8 mouse cellular contexts compared by ENCODE assay signal in the genomic region with DNA sequence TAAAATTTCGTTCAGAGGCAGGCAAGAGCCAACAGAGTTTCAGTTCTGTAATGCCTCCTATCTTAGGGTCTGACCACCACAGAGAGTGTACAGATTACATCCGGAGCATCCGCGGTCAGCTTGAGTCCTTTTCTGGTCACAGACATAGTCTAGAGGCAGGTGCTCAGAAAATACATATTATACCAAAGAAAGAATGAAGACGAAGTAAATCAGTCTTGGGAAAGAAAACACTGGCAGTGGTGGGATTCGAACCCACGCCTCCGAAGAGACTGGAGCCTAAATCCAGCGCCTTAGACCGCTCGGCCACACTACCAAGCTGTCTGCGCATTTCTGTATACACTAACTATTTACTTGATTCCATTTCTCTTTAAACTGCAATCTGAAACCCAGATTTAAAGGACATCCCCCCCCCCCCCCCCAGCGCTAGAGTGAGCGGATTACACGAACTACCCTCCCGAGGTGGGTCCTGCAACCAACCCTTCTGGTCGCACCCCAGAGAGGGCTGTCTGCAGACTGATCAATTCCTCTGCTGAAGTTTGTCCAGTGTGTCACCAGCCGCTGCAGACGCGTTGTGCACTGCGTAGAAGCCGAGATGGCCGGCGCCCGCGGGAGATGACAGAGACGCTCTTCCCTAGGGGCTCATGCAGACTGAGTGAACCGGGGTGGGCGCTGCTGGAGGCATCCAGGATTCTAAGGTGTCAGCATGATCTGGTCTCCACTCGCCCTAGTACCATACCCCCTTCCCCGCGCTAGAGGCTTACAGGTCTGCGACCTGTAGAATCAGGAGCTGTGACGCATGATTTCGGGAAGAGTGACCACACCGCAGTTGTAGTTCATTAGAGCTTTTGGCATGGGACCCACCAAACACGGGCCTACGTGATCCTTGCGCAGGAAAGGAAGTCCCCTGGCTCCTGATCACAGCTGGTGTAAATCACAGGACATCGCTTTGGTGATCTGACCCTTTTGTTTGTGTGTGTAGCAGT. TPM values are rescaled to one million over a fixed set of nuclear protein-coding genes. Genes with fewer than 3 reads are reported as not detected.
DNase-seq lines count a peak whose midpoint lies in the region; ATAC-seq lines count a peak whose summit lies in the region.

No protein-coding gene starts in this region.

- H3K27me3 ChIP-seq in heart, embryonic 12.5 days (replicated peaks), result peaks cover 13% of the 10 kb centered on the region
- H3K27me3 ChIP-seq in kidney, embryonic 15.5 days, result peaks cover 11% of the 10 kb centered on the region
- H3K27me3 ChIP-seq in neural tube, embryonic 12.5 days (replicated peaks), result peaks cover 3% of the 10 kb centered on the region; the same call in 1 of the 2 replicates

- peak; percentile 70 for ATAC-seq in heart, embryonic 12.5 days (ENCODE audit: insufficient number of reproducible peaks, low FRiP score)
- ATAC-seq in kidney, embryonic 15.5 days (replicated peaks; ENCODE audit: low FRiP score), result peak; percentile 80
- ATAC-seq in neural tube, embryonic 12.5 days (ENCODE audit: low FRiP score, low read depth), result peak; percentile 58; the same call in 1 of the 2 replicates

- H3K9me3 ChIP-seq in heart, embryonic 12.5 days (replicated peaks), result no peaks in the 10 kb centered on the region
- H3K9me3 ChIP-seq in kidney, embryonic 15.5 days (replicated peaks), result no peaks in the 10 kb centered on the region
- H3K9me3 ChIP-seq in neural tube, embryonic 12.5 days, result no peaks in the 10 kb centered on the region

- H3K4me2 ChIP-seq in heart, embryonic 12.5 days, result peak overlapping the region; percentile 88
- peak overlapping the region; percentile 87 for H3K4me2 ChIP-seq in kidney, embryonic 15.5 days
- H3K4me2 ChIP-seq in neural tube, embryonic 12.5 days (replicated peaks), result peak overlapping the region; percentile 75

- DNase-seq in CD8-positive naive resting alpha-beta T cell, adult 2 months (ENCODE audit: low read depth in 2 of 2, low spot score in 2 of 2), result peak; percentile 65 to 74
- DNase-seq in adrenal gland, adult (ENCODE audit: inconsistent age in 2 of 2, low spot score in 1 of 2), result peak; percentile 75 to 95
- peak; percentile 74 for DNase-seq in embryo, embryonic 11 days
- DNase-seq in lung, adult 18-20 months, result peak; percentile 71 to 72
- DNase-seq in thymus, postnatal 25 days, result peak; percentile 76

- H3K4me3 ChIP-seq in heart, embryonic 12.5 days, result peak overlapping the region; percentile 60
- H3K4me3 ChIP-seq in kidney, embryonic 15.5 days (replicated peaks), result peak overlapping the region; percentile 61
- peak overlapping the region; percentile 42 for H3K4me3 ChIP-seq in neural tube, embryonic 12.5 days

- H3K9ac ChIP-seq in heart, embryonic 12.5 days, result peak overlapping the region; percentile 74
- peak overlapping the region; percentile 55 for H3K9ac ChIP-seq in kidney, embryonic 15.5 days
- H3K9ac ChIP-seq in neural tube, embryonic 12.5 days, result peak overlapping the region; percentile 33

- no peaks in the 10 kb centered on the region for H3K36me3 ChIP-seq in heart, embryonic 12.5 days
- no peaks in the 10 kb centered on the region for H3K36me3 ChIP-seq in kidney, embryonic 15.5 days
- H3K36me3 ChIP-seq in neural tube, embryonic 12.5 days, result no peaks in the 10 kb centered on the region

- peaks cover 5% of the 10 kb centered on the region; the same call in 1 of the 2 replicates for H3K4me1 ChIP-seq in heart, embryonic 12.5 days (replicated peaks)
- peaks cover 16% of the 10 kb centered on the region for H3K4me1 ChIP-seq in kidney, embryonic 15.5 days
- H3K4me1 ChIP-seq in neural tube, embryonic 12.5 days, result peaks cover 10% of the 10 kb centered on the region; the same call in 1 of the 2 replicates

- 4% methylated on average over 40 of the region's 40 CpGs for WGBS in heart, embryonic 12.5 days
- WGBS in kidney, embryonic 15.5 days, result 3% methylated on average over 40 of the region's 40 CpGs
- 3% methylated on average over 40 of the region's 40 CpGs for WGBS in neural tube, embryonic 12.5 days

- no peak overlapping the region for H3K27ac ChIP-seq in heart, embryonic 12.5 days (ENCODE audit: poor library complexity, severe bottlenecking)
- no peak overlapping the region for H3K27ac ChIP-seq in kidney, embryonic 15.5 days
- no peak overlapping the region for H3K27ac ChIP-seq in neural tube, embryonic 12.5 days

RNA-seq across cellular contexts. Expression of a gene that starts 8.0 kb away (rescaled TPM):
- polyA plus RNA-seq in heart, embryonic 12.5 days (2016; fragmentation: Nextera tagmentation; extraction: Ambion mirVana), result 13.7 and 15.0 TPM in 2 replicates
- 37.8 and 40.5 TPM in 2 replicates for polyA plus RNA-seq in kidney, embryonic 15.5 days (2015; fragmentation: Nextera tagmentation; extraction: Ambion mirVana)
- 11.6 and 14.5 TPM in 2 replicates for polyA plus RNA-seq in neural tube, embryonic 12.5 days (2016; fragmentation: Nextera tagmentation; extraction: Ambion mirVana)

RNA-seq across cellular contexts. Expression of a gene that starts 8.1 kb away (rescaled TPM):
- polyA plus RNA-seq in heart, embryonic 12.5 days (2016; fragmentation: Nextera tagmentation; extraction: Ambion mirVana), result 2.0 and 3.2 TPM in 2 replicates
- polyA plus RNA-seq in kidney, embryonic 15.5 days (2015; fragmentation: Nextera tagmentation; extraction: Ambion mirVana), result 8.4 and 9.8 TPM in 2 replicates
- polyA plus RNA-seq in neural tube, embryonic 12.5 days (2016; fragmentation: Nextera tagmentation; extraction: Ambion mirVana), result 3.1 and 4.2 TPM in 2 replicates

RNA-seq across cellular contexts. Expression of a gene that starts 8.7 kb away (rescaled TPM):
- not detected in 2 replicates for polyA plus RNA-seq in heart, embryonic 12.5 days (2016; fragmentation: Nextera tagmentation; extraction: Ambion mirVana)
- polyA plus RNA-seq in kidney, embryonic 15.5 days (2015; fragmentation: Nextera tagmentation; extraction: Ambion mirVana), result 0.04 TPM in 1 of 2 replicates, not detected in the other
- polyA plus RNA-seq in neural tube, embryonic 12.5 days (2016; fragmentation: Nextera tagmentation; extraction: Ambion mirVana), result not detected in 2 replicates

RNA-seq across cellular contexts. Expression of a gene that starts 25.4 kb away (rescaled TPM):
- polyA plus RNA-seq in heart, embryonic 12.5 days (2016; fragmentation: Nextera tagmentation; extraction: Ambion mirVana), result 0.51 and 0.70 TPM in 2 replicates
- polyA plus RNA-seq in kidney, embryonic 15.5 days (2015; fragmentation: Nextera tagmentation; extraction: Ambion mirVana), result 10.2 and 11.1 TPM in 2 replicates
- polyA plus RNA-seq in neural tube, embryonic 12.5 days (2016; fragmentation: Nextera tagmentation; extraction: Ambion mirVana), result not detected in 2 replicates

RNA-seq across cellular contexts. Expression of a gene that starts 31.3 kb away (rescaled TPM):
- not detected in 2 replicates for polyA plus RNA-seq in heart, embryonic 12.5 days (2016; fragmentation: Nextera tagmentation; extraction: Ambion mirVana)
- polyA plus RNA-seq in kidney, embryonic 15.5 days (2015; fragmentation: Nextera tagmentation; extraction: Ambion mirVana), result 2.0 and 2.1 TPM in 2 replicates
- polyA plus RNA-seq in neural tube, embryonic 12.5 days (2016; fragmentation: Nextera tagmentation; extraction: Ambion mirVana), result not detected in 2 replicates
